Mouse (Mus musculus): ENCODE data around the gene Trpc6. TPM values are rescaled to one million over a fixed set of nuclear protein-coding genes. Genes with fewer than 3 reads are reported as not detected.

Gene Trpc6
- polyA plus RNA-seq (2012; rRNA removed): 0.08 and 0.17 TPM in 2 replicates

DNA sequence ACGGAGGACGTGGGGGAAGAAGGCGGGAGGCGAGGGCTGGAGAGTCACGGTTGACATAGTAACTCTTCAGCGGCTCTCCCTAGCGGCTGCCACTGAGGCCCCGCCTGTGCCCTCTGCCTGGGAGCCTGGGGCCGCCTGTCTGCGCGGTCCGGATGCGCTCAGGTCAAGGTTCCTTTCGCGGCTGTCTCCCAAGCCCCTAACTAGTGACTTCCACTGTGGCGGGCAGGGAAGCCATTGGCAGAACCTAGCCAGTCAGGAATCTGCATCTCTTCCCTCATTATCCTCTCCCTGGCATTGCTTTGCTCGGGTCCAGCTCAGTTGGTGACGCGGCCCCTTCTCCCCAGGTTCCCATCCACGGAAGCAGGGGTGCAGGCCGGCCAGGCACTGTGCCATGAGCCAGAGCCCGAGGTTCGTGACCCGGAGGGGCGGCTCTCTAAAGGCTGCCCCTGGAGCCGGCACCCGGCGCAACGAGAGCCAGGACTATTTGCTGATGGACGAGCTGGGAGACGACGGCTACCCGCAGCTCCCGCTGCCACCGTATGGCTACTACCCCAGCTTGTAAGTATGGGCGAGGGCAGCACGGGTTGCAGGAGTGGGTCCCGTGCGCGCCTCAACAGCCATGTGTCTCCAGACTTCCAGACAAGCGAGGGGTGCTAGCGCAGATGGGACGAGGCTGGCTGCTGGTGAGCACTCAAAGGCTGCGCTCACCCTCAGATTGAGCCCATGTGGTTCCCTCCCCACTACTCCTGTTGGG is at the start of gene Trpc6:
Trpc6 (plus strand) TSS at position 102 of the 754 bp plus-strand sequence.
- WGBS: 5% methylated on average over 44 of the region's 44 CpGs
- Histone ChIP-seq H3K27me3 (ENCODE audit: control insufficient read depth, insufficient read depth, low read length) (no peaks in the 10 kb centered on the region), H3K4me3 (ENCODE audit: control insufficient read depth, insufficient read depth, low read length) (no peak within 1 kb of the TSS), H3K36me3 (ENCODE audit: control insufficient read depth, insufficient read depth, low read length) (no peaks in the 10 kb centered on the region), H3K4me1 (replicated peaks; ENCODE audit: control insufficient read depth, insufficient read depth, low read length) (no peaks in the 10 kb centered on the region), H3K27ac (ENCODE audit: control insufficient read depth, insufficient read depth, low read length) (no peak within 1 kb of the TSS)
- DNase-seq: no peak
- TF ChIP-seq CTCF (IDR thresholded peaks at IDR 0.05; ENCODE audit: borderline replicate concordance, control insufficient read depth, extremely low read depth, insufficient read depth, low read length, poor library complexity) (no peak), POLR2A (IDR thresholded peaks at IDR 0.05; ENCODE audit: control insufficient read depth, extremely low read depth, insufficient read depth, low read length, poor library complexity) (no peak)

DNA sequence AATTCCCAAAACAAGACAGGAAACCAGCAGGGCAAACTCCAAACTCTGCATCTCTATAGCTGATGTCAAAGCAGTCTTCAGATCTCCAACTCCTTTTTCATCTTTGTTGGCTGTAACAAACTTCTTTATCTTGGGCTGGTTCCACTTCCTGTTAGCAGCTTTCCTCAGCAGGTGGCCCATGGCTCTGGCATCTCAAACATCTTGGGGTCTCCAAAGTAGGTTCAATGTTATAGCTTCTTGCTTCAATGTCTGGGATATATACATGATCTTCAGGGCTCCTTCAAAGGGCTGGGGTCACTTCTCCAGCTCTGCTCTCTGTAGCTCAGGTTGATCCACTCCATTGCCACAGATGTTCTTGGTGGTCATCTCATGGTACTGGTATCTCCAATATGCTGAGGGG is 23.0 kb upstream of the Trpc6 start:
- H3K27ac ChIP-seq (ENCODE audit: control insufficient read depth, insufficient read depth, low read length): no peak overlapping the region
- no peaks in the 10 kb centered on the region for H3K4me1 ChIP-seq (replicated peaks; ENCODE audit: control insufficient read depth, insufficient read depth, low read length)
- H3K4me3 ChIP-seq (ENCODE audit: control insufficient read depth, insufficient read depth, low read length): no peak overlapping the region
- no peaks in the 10 kb centered on the region for H3K36me3 ChIP-seq (ENCODE audit: control insufficient read depth, insufficient read depth, low read length)
- TF ChIP-seq CTCF (IDR thresholded peaks at IDR 0.05; ENCODE audit: borderline replicate concordance, control insufficient read depth, extremely low read depth, insufficient read depth, low read length, poor library complexity): no peak
- TF ChIP-seq POLR2A (IDR thresholded peaks at IDR 0.05; ENCODE audit: control insufficient read depth, extremely low read depth, insufficient read depth, low read length, poor library complexity): no peak
- H3K27me3 ChIP-seq (ENCODE audit: control insufficient read depth, insufficient read depth, low read length): no peaks in the 10 kb centered on the region
- no peak for DNase-seq

DNA sequence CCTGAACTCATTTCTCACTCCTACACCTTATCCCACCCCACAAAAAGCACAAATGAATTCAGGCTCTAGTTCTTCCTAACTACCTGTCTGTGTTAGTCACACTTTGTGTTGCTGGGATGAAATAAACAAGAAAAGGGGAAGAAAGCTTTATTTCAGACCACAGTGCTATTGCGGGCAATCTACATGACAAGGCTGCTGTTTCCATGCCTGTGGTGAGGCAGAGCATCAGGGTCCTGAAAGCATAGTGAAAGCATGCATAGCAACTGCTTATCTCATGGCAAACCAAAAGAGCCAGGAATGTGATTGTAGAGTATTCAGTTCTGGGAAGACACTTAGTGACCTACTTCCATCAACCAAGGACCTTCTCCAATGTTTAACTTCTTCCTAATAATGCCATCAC is 10.3 kb upstream of the Trpc6 start:
- Histone ChIP-seq H3K4me3 (ENCODE audit: control insufficient read depth, insufficient read depth, low read length) (no peak overlapping the region), H3K27ac (ENCODE audit: control insufficient read depth, insufficient read depth, low read length) (no peak overlapping the region), H3K36me3 (ENCODE audit: control insufficient read depth, insufficient read depth, low read length) (no peaks in the 10 kb centered on the region), H3K27me3 (ENCODE audit: control insufficient read depth, insufficient read depth, low read length) (no peaks in the 10 kb centered on the region), H3K4me1 (replicated peaks; ENCODE audit: control insufficient read depth, insufficient read depth, low read length) (no peaks in the 10 kb centered on the region)
- no peak for DNase-seq
- WGBS: 68% methylated on average over 1 of the region's 1 CpGs
- TF ChIP-seq POLR2A (IDR thresholded peaks at IDR 0.05; ENCODE audit: control insufficient read depth, extremely low read depth, insufficient read depth, low read length, poor library complexity) (no peak), CTCF (IDR thresholded peaks at IDR 0.05; ENCODE audit: borderline replicate concordance, control insufficient read depth, extremely low read depth, insufficient read depth, low read length, poor library complexity) (no peak)

DNA sequence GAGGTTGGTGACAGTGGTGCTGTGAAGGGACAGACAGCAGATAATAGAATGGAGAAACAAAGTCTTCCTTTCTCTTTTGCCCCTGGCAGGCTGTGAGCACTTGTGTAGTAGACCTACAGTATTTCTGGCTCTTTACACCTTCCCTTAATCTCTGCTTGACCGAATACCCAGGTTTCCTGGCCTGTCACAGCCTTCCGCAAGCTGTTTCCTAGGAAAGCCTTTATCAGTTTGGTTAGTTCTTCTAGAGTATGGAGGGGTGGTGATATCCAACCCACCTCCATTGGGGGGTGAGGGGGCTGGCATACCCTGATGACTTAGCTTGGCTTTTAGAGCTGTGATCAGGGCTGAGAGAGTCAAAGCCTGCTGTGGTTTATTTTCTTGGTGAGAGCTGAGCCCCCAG is 1.3 kb downstream of the Trpc6 start:
- TF ChIP-seq CTCF (IDR thresholded peaks at IDR 0.05; ENCODE audit: borderline replicate concordance, control insufficient read depth, extremely low read depth, insufficient read depth, low read length, poor library complexity) (no peak), POLR2A (IDR thresholded peaks at IDR 0.05; ENCODE audit: control insufficient read depth, extremely low read depth, insufficient read depth, low read length, poor library complexity) (no peak)
- Histone ChIP-seq H3K4me3 (ENCODE audit: control insufficient read depth, insufficient read depth, low read length) (no peak overlapping the region), H3K27me3 (ENCODE audit: control insufficient read depth, insufficient read depth, low read length) (no peaks in the 10 kb centered on the region)

DNA sequence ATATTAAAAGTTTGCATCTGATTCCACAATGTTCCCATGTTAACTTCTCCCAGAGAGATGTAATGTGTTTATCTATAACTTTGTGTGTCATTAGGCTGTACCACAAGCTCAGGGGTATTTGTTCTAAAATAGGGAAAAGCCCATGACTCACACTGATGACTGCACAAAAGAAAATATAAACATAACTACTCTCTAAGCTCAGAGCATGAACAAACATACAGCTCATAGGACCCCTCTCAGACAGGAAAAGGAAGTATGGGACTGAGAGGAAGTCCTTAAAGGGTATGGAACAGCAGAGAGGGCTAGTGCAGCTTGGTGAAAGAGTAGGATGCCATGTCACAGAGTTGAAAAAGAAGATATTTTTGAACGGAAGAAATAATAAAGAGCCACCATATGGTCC is 14.6 kb downstream of the Trpc6 start:
- no peaks in the 10 kb centered on the region for H3K36me3 ChIP-seq (ENCODE audit: control insufficient read depth, insufficient read depth, low read length)
- no peak for TF ChIP-seq POLR2A (IDR thresholded peaks at IDR 0.05; ENCODE audit: control insufficient read depth, extremely low read depth, insufficient read depth, low read length, poor library complexity)
- no peak for TF ChIP-seq CTCF (IDR thresholded peaks at IDR 0.05; ENCODE audit: borderline replicate concordance, control insufficient read depth, extremely low read depth, insufficient read depth, low read length, poor library complexity)
- no peak for DNase-seq
- no peak overlapping the region for H3K4me3 ChIP-seq (ENCODE audit: control insufficient read depth, insufficient read depth, low read length)
- 66% methylated on average over 1 of the region's 1 CpGs for WGBS
- no peaks in the 10 kb centered on the region for H3K27me3 ChIP-seq (ENCODE audit: control insufficient read depth, insufficient read depth, low read length)
- H3K27ac ChIP-seq (ENCODE audit: control insufficient read depth, insufficient read depth, low read length): no peak overlapping the region
- H3K4me1 ChIP-seq (replicated peaks; ENCODE audit: control insufficient read depth, insufficient read depth, low read length): no peaks in the 10 kb centered on the region

More for the DNA sequence above, 1.3 kb downstream of the Trpc6 start:
- H3K4me1 ChIP-seq (replicated peaks; ENCODE audit: control insufficient read depth, insufficient read depth, low read length): no peaks in the 10 kb centered on the region
- no peak for DNase-seq
- H3K27ac ChIP-seq (ENCODE audit: control insufficient read depth, insufficient read depth, low read length): no peak overlapping the region
- 62% methylated on average over 2 of the region's 2 CpGs for WGBS
- no peaks in the 10 kb centered on the region for H3K36me3 ChIP-seq (ENCODE audit: control insufficient read depth, insufficient read depth, low read length)

DNA sequence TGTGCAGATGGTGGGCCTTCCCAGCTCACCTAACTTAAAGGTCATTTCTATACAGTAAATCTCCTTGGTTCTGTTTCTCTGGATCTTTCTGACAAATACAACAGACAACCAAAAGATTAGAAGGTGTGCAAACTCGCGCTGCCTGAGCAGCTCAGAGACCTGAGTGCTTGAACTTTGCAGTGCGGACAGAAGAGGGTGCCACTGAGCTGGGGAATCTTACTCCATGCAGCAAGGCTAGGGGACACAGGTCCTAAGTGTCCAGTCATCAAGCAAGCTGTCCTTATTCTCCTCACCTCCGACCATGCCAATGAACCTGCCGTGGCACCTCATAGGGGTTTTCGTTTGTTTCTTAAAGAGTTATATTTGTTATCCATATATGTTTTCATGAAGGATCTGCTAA is 48.7 kb downstream of the Trpc6 start:
- no peaks in the 10 kb centered on the region for H3K27me3 ChIP-seq (ENCODE audit: control insufficient read depth, insufficient read depth, low read length)
- H3K27ac ChIP-seq (ENCODE audit: control insufficient read depth, insufficient read depth, low read length): no peak overlapping the region
- H3K4me3 ChIP-seq (ENCODE audit: control insufficient read depth, insufficient read depth, low read length): no peak overlapping the region
- H3K36me3 ChIP-seq (ENCODE audit: control insufficient read depth, insufficient read depth, low read length): no peaks in the 10 kb centered on the region
- no peak for DNase-seq
- no peaks in the 10 kb centered on the region for H3K4me1 ChIP-seq (replicated peaks; ENCODE audit: control insufficient read depth, insufficient read depth, low read length)
- TF ChIP-seq CTCF (IDR thresholded peaks at IDR 0.05; ENCODE audit: borderline replicate concordance, control insufficient read depth, extremely low read depth, insufficient read depth, low read length, poor library complexity) (no peak), POLR2A (IDR thresholded peaks at IDR 0.05; ENCODE audit: control insufficient read depth, extremely low read depth, insufficient read depth, low read length, poor library complexity) (no peak)
- 89% methylated on average over 6 of the region's 6 CpGs for WGBS

All from thymus, adult 2 months (tissue).